ENCODE assay signal across 11 mouse cellular contexts in genomic region chr13:69946615-69947014, GRCm38 (mm10).
DNase-seq lines count a peak whose midpoint lies in the region; ATAC-seq and TF ChIP-seq lines count a peak whose summit lies in the region.
"Had no signal": no experiment of that assay in that cellular context is flagged by ENCODE, and none has a peak within 500 bp of the region (broad histone marks: within the 10 kb centered on the region; RNA-seq: fewer than 3 reads in every experiment).

No protein-coding gene starts in this region.

- no peak overlapping the region for H3K9ac ChIP-seq in intestine, postnatal 0 days (ENCODE audit: low read depth, low read length)
- H3K9ac ChIP-seq: embryonic facial prominence, embryonic 12.5 days; liver, embryonic 14.5 days had no signal

- no peak overlapping the region for H3K4me2 ChIP-seq in intestine, postnatal 0 days (replicated peaks; ENCODE audit: low read depth)
- H3K4me2 ChIP-seq: embryonic facial prominence, embryonic 12.5 days had no signal

- no peak for TF ChIP-seq CTCF in intestine, postnatal 0 days (IDR thresholded peaks at IDR 0.05; ENCODE audit: low read depth)

- 65% methylated on average over 7 of the region's 7 CpGs for WGBS in intestine, postnatal 0 days

- DNase-seq in layer of hippocampus, adult 11-12 months (ENCODE audit: low spot score), result peak; percentile 17
- no peak for DNase-seq in layer of hippocampus, postnatal 25 days (ENCODE audit: extremely low spot score in 1 of 2, low spot score in 1 of 2)
- peak; percentile 71 for DNase-seq in cerebellum, adult 11 months
- peak; percentile 80 to 83 for DNase-seq in cerebellum, postnatal 10 days
- DNase-seq in heart, postnatal 4 days, result peak; percentile 12
- no peak for DNase-seq in gastrocnemius, adult 8-10 months (ENCODE audit: low spot score in 2 of 2)
- DNase-seq: kidney, postnatal 14 days had no signal

- H3K9me3 ChIP-seq in intestine, postnatal 0 days (ENCODE audit: control insufficient read depth), result no peaks in the 10 kb centered on the region
- H3K9me3 ChIP-seq: embryonic facial prominence, embryonic 12.5 days had no signal

- no peak overlapping the region for H3K27ac ChIP-seq in intestine, postnatal 0 days (ENCODE audit: low read depth, low read length)
- H3K27ac ChIP-seq: embryonic facial prominence, embryonic 12.5 days; liver, embryonic 14.5 days; macrophage had no signal

- no peak for ATAC-seq in intestine, postnatal 0 days

- H3K27me3 ChIP-seq in intestine, postnatal 0 days (replicated peaks; ENCODE audit: control insufficient read depth, insufficient read depth, low read length), result no peaks in the 10 kb centered on the region
- H3K27me3 ChIP-seq: embryonic facial prominence, embryonic 12.5 days had no signal

- no peaks in the 10 kb centered on the region for H3K4me1 ChIP-seq in intestine, postnatal 0 days (replicated peaks; ENCODE audit: control insufficient read depth, insufficient read depth, low read length)
- H3K4me1 ChIP-seq: embryonic facial prominence, embryonic 12.5 days had no signal

- no peaks in the 10 kb centered on the region for H3K36me3 ChIP-seq in intestine, postnatal 0 days (ENCODE audit: control insufficient read depth, insufficient read depth)
- H3K36me3 ChIP-seq: embryonic facial prominence, embryonic 12.5 days had no signal

- H3K4me3 ChIP-seq in intestine, postnatal 0 days (ENCODE audit: low read depth, low read length), result no peak overlapping the region
- H3K4me3 ChIP-seq: embryonic facial prominence, embryonic 12.5 days had no signal

Comparison
In these comparisons a context has a peak if more than half of its experiments do, and no peak if none do; other contexts are left out.
1. DNase-seq: peak in layer of hippocampus, adult 11-12 months (single experiment), cerebellum, adult 11 months (single experiment), cerebellum, postnatal 10 days (2 of 2) and heart, postnatal 4 days (single experiment); none in layer of hippocampus, postnatal 25 days (0 of 2) and gastrocnemius, adult 8-10 months (0 of 2).